Mouse (Mus musculus) neural tube, embryonic 13.5 days (tissue): ENCODE results near the gene B3gnt2. TPM values are rescaled to one million over a fixed set of nuclear protein-coding genes. Genes with fewer than 3 reads are reported as not detected.

ENCODE experiments used
- ATAC-seq: fragments of 200-750 bp; cut with Nextera tagmentation; 2 replicates; pipeline ENCODE4 v1.8.0; 2017; ENCODE audit warnings: low read depth, mild to moderate bottlenecking, moderate TSS enrichment, moderate library complexity
- H3K27ac ChIP-seq: fragments of 300-500 bp; sonication (generic); replicated peaks from 2 replicates; pipeline ENCODE4 v1.5.1; 2015; ENCODE audit warnings: moderate library complexity, mild to moderate bottlenecking, inconsistent platforms
- H3K27me3 ChIP-seq: fragments of 300-500 bp; sonication (generic); 2 replicates; pipeline ENCODE4 v1.6.1; 2015; ENCODE audit warnings: mild to moderate bottlenecking, inconsistent platforms
- H3K36me3 ChIP-seq: fragments of 300-500 bp; sonication (generic); 2 replicates; pipeline ENCODE4 v1.6.1; 2015; ENCODE audit warnings: mild to moderate bottlenecking, inconsistent platforms
- H3K4me1 ChIP-seq: fragments of 300-500 bp; sonication (generic); replicated peaks from 2 replicates; pipeline ENCODE4 v1.6.1; 2015; ENCODE audit warnings: inconsistent platforms
- H3K4me2 ChIP-seq: fragments of 300-500 bp; sonication (generic); 2 replicates; pipeline ENCODE4 v1.6.1; 2015; ENCODE audit warnings: inconsistent platforms, mild to moderate bottlenecking, moderate library complexity
- H3K4me3 ChIP-seq: fragments of 300-500 bp; sonication (generic); 2 replicates; pipeline ENCODE4 v1.5.1; 2015; ENCODE audit warnings: mild to moderate bottlenecking, inconsistent platforms
- H3K9ac ChIP-seq: fragments of 300-500 bp; sonication (generic); 2 replicates; pipeline ENCODE4 v1.6.1; 2015; ENCODE audit warnings: moderate library complexity, mild to moderate bottlenecking, inconsistent platforms
- H3K9me3 ChIP-seq: fragments of 300-500 bp; sonication (generic); 2 replicates; pipeline ENCODE4 v1.6.1; 2016; ENCODE audit warnings: inconsistent platforms
- WGBS: fragments of 180-500 bp; shearing (Covaris S2); methylation state at CpG from one replicate; pipeline ENCODE4 v1.1.7; 2015; 5-methylcytosine and 5-hydroxymethylcytosine counted together
- polyA plus RNA-seq: library from polyadenylated mRNA; unstranded; fragments of >200 nt; fragmentation: Nextera tagmentation; extraction: Ambion mirVana; gene quantifications from 2 replicates; pipeline ENCODE4 v1.2.1, GENCODE M21; 2015

The B3gnt2 gene
- polyA plus RNA-seq, 1 experiment from 2014 or later: 2.0 TPM

DNA sequence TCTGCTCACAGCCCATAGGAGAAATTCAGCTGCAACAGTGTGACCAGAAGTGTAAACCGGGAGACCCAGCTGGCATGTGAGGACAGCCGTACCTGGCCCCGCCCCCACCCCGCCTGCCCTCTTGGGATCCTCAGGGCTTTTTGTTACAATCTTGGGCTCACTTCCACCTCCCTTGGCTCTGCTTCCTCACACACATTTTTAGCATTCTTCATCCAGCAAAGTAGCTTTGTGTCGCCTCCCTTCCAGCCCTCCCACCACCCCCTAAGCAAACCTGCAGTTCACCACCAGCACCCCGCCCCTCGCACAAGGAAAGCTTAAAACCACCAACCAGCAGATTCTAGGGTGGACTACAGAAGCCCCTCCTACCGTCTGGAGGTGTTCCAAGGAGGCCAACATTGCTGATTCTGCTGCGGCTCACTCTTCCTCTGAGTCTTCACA, 60.8 kb downstream of the B3gnt2 start:
- Histone ChIP-seq H3K9me3 (no peaks in the 10 kb centered on the region), H3K27ac (no peak overlapping the region), H3K27me3 (no peaks in the 10 kb centered on the region), H3K4me1 (peaks cover 6% of the 10 kb centered on the region), H3K4me3 (no peak overlapping the region), H3K4me2 (no peak overlapping the region), H3K36me3 (no peaks in the 10 kb centered on the region), H3K9ac (no peak overlapping the region)
- no peak for ATAC-seq
- 30% methylated on average over 9 of the region's 9 CpGs for WGBS

DNA sequence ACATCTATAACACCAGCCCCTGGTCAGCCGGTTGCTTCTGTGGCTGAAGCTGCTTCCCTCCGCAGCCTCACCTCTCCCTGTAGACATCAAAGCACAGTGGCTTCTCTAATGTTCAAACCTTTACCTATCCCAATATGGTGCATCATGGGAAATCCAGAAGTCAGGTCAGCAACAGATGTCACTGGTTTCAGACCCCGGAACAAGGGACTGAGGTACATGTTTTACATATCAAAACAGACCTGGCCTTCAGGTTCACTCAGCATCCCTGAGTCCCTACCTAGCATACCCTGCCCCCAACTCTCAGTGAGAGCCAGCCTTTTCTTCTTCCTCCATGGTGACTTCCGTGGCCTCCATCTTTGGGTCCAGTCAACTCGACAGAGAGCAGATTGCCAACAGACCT, 61.8 kb downstream of the B3gnt2 start:
- no peaks in the 10 kb centered on the region for H3K9me3 ChIP-seq
- no peak overlapping the region for H3K27ac ChIP-seq
- H3K4me1 ChIP-seq: peaks cover 6% of the 10 kb centered on the region
- no peaks in the 10 kb centered on the region for H3K27me3 ChIP-seq
- no peak for ATAC-seq
- no peak overlapping the region for H3K4me2 ChIP-seq
- H3K9ac ChIP-seq: no peak overlapping the region
- H3K36me3 ChIP-seq: no peaks in the 10 kb centered on the region
- H3K4me3 ChIP-seq: no peak overlapping the region
- 75% methylated on average over 5 of the region's 5 CpGs for WGBS

DNA sequence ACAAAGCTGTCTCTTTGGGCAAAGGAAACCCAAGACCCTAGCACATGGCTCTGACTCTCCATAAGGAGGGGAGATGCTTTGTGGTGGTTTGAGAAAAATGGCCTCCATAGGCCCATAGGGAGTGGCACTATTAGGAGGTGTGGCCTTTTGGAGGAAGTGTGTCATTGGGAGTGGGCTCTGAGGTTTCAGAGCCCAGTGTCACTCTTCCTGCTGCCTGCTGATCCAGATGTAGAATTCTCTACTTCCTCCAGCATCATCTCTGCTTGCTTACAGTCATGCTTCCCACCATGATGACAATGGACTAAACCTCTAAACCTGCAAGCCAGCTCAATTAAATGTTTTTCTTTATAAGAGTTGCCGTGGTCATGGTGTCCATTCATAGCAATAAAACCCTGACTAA, 66.0 kb downstream of the B3gnt2 start:
- peaks cover 2% of the 10 kb centered on the region; the same call in 1 of the 2 replicates for H3K4me1 ChIP-seq
- WGBS: 95% methylated on average over 1 of the region's 1 CpGs
- H3K9me3 ChIP-seq: no peaks in the 10 kb centered on the region
- no peak for ATAC-seq
- no peak overlapping the region for H3K9ac ChIP-seq
- H3K4me3 ChIP-seq: no peak overlapping the region
- H3K36me3 ChIP-seq: no peaks in the 10 kb centered on the region
- H3K27ac ChIP-seq: no peak overlapping the region
- no peaks in the 10 kb centered on the region for H3K27me3 ChIP-seq
- no peak overlapping the region for H3K4me2 ChIP-seq

DNA sequence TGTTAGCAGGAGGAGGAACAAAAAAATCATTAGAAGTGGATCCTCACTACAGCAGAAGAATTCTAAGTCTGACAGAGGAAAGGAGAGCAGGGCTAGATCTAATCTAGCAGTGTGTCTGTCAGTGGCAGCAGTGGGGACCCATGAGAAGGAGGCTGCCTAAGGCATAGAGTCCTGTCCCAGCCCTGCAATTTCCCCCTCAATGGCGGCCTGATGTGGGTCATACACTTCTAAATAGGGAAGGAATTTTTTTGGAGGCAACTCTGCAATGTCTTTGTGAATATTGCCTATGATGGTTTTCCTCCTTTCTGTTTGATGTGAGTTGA, 66.9 kb downstream of the B3gnt2 start:
- no peak for ATAC-seq
- H3K4me1 ChIP-seq: no peaks in the 10 kb centered on the region
- 88% methylated on average over 1 of the region's 1 CpGs for WGBS
- H3K9me3 ChIP-seq: no peaks in the 10 kb centered on the region
- H3K9ac ChIP-seq: no peak overlapping the region
- H3K4me3 ChIP-seq: no peak overlapping the region
- no peaks in the 10 kb centered on the region for H3K36me3 ChIP-seq
- H3K27ac ChIP-seq: no peak overlapping the region
- H3K27me3 ChIP-seq: no peaks in the 10 kb centered on the region
- H3K4me2 ChIP-seq: no peak overlapping the region

DNA sequence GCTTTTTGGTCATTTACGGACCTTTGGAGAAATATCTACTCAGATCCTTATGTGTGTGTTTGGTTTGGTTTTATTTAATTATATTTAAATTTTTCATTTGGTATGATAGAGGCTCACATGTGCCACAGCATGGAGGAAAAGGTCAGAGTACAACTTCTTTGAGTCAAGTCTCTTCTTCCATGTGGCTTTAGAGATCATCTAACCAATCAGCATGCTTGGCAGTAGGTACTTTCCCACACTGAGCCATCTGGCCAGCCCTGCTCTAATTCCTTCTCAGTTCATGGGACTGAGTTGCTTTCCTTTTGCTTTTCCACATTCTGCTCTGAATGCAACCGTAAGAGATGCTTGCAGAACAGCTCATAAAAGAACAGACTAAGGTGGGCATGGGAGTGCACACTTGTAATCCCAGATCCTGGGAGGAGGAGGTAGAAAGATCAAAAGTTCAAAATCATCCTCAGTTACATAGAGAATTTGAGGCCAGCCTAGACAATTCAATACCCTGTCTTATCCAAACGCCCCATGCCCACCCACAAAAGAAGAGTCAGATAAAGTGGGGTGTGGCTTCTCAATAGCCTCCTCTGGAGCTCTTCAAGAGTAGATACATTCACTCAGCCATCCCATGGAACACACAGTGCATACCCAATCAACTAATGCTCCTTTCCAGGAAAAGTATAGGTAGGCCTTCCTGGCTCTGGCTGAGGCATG, 67.4 kb downstream of the B3gnt2 start:
- no peaks in the 10 kb centered on the region for H3K4me1 ChIP-seq
- no peaks in the 10 kb centered on the region for H3K27me3 ChIP-seq
- no peak overlapping the region for H3K4me3 ChIP-seq
- no peak for ATAC-seq
- no peaks in the 10 kb centered on the region for H3K9me3 ChIP-seq
- 90% methylated on average over 3 of the region's 3 CpGs for WGBS
- H3K4me2 ChIP-seq: no peak overlapping the region
- no peak overlapping the region for H3K9ac ChIP-seq
- H3K36me3 ChIP-seq: no peaks in the 10 kb centered on the region
- H3K27ac ChIP-seq: no peak overlapping the region

DNA sequence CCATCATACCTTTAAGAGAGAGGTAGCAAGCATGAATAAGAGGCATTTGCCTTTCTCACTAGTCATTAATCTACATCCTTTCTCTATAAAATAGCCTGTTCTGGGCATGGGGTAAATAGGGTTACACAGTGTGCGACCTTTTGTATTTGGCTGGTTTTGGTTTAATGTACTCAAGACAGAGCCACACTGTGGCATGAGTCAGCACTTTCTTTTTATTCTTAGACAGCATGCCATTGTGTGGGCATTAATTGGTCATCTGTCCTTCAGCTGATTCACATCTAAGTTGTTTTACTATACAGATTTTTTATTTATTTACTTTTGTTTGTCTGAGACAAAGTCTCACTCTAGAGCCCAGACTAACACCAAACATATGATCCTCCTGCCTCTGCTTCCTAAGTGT, 68.6 kb downstream of the B3gnt2 start:
- H3K4me3 ChIP-seq: no peak overlapping the region
- H3K9ac ChIP-seq: no peak overlapping the region
- no peak for ATAC-seq
- H3K4me1 ChIP-seq: no peaks in the 10 kb centered on the region
- 92% methylated on average over 1 of the region's 1 CpGs for WGBS
- no peak overlapping the region for H3K4me2 ChIP-seq
- no peaks in the 10 kb centered on the region for H3K9me3 ChIP-seq
- no peaks in the 10 kb centered on the region for H3K36me3 ChIP-seq
- no peak overlapping the region for H3K27ac ChIP-seq
- no peaks in the 10 kb centered on the region for H3K27me3 ChIP-seq

DNA sequence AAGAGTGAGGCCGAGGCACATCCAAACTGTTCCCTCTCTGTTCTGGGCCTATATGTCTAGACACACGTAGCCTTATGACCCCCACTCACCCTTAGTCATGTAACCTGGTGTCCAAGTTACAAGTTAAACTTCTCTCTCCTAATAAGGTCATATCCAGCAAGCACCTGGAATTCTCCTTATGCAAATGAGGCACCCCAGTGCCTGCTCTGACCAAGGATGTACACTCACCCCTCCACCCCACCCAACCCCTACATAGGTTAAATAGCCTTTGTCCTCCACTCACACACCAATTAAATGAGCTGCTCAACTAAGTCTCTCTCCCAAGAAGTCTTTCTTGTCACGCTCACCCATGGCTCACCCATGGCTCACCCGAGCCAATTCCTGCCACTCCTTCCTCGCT, 69.0 kb downstream of the B3gnt2 start:
- no peaks in the 10 kb centered on the region for H3K36me3 ChIP-seq
- ATAC-seq: no peak
- no peak overlapping the region for H3K27ac ChIP-seq
- WGBS: 84% methylated on average over 5 of the region's 5 CpGs
- H3K27me3 ChIP-seq: no peaks in the 10 kb centered on the region
- no peak overlapping the region for H3K4me3 ChIP-seq
- H3K4me2 ChIP-seq: no peak overlapping the region
- no peak overlapping the region for H3K9ac ChIP-seq
- no peaks in the 10 kb centered on the region for H3K9me3 ChIP-seq
- H3K4me1 ChIP-seq: no peaks in the 10 kb centered on the region

DNA sequence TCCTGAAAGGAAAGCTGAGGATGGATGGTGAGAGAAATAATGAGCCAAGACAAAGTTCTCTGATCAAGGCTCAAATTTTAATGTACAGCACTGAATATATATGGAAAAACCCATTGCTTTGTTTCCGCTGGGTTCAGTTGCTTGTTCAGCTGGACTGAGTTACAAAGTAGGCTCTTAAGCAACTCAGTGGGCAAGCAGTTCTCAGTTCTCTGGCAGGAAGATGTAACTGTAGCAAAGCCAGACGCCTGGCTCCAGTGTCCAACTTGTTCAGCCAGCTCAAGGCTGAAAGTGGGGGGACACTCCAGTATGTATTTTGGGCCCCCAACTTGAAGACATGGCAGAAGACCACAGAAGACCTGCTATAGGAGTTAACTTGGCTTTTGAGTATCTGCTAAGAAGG, 72.9 kb downstream of the B3gnt2 start:
- H3K4me2 ChIP-seq: no peak overlapping the region
- no peaks in the 10 kb centered on the region for H3K36me3 ChIP-seq
- 81% methylated on average over 2 of the region's 2 CpGs for WGBS
- no peaks in the 10 kb centered on the region for H3K27me3 ChIP-seq
- no peak for ATAC-seq
- no peak overlapping the region for H3K9ac ChIP-seq
- H3K4me1 ChIP-seq: no peaks in the 10 kb centered on the region
- no peaks in the 10 kb centered on the region for H3K9me3 ChIP-seq
- no peak overlapping the region for H3K4me3 ChIP-seq
- no peak overlapping the region for H3K27ac ChIP-seq

DNA sequence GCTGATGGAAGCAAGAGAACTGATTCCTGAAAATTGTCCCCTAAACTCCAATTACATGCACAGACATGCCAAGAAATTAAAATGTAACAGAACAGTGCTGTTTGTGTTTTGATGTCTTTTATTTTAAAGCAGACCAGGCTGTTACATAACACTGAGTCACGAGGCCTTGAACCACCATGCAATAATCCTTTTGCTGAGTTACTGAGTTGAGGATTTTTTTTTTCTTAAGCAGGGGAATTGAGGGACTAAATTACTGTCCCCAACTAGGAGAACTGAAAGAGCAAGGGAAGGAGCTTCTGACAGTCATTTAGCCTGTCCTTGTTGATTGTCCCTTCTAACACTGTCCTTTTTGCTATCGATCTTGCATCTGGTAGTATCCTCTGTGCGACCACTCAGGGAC, 76.3 kb downstream of the B3gnt2 start:
- WGBS: 92% methylated on average over 3 of the region's 3 CpGs
- Histone ChIP-seq H3K27ac (no peak overlapping the region), H3K9ac (no peak overlapping the region), H3K4me1 (no peaks in the 10 kb centered on the region), H3K9me3 (no peaks in the 10 kb centered on the region), H3K36me3 (no peaks in the 10 kb centered on the region), H3K4me2 (no peak overlapping the region), H3K27me3 (no peaks in the 10 kb centered on the region), H3K4me3 (no peak overlapping the region)
- no peak for ATAC-seq

DNA sequence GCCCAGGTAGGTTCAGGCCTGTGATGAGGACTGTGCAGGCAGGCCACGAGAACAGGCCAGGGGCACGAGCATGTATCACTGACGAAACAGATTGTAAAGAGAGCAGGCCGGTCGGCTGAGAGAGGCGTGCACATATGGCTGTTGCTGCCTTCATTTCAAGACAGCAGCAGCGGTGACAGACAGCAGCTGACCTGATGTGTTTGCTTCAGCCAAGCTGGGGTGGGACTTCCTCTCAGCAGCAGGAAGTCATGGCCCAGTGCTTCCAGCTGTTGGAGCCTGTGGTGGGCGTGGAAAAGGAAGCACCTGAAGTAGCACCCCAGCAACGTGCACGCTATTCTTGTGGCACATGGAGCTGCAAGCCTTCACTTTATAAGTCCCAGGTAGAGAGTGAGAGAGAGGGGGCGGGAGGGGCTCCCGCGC, 78.0 kb downstream of the B3gnt2 start:
- 75% methylated on average over 13 of the region's 13 CpGs for WGBS
- H3K4me3 ChIP-seq: no peak overlapping the region
- no peak for ATAC-seq

DNA sequence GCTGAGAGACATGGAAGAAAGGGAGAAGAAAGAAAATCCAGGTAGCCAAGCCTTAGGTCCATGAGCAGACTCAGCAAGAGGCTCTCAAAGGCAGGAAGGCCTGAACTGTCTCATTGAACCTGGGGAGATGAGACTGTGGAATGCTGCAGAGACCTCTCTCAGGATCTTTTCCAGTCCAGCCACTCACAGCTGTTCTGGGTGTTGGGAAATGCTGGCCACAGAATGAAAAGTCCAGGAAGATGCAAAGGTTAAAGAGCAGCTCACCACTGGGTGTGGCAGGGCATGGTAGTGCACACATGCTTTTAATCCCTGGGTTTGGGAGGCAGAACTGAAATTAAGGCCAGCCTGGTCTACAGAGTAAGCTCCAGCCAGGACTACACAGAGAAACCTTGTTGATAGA, 79.6 kb downstream of the B3gnt2 start:
- Histone ChIP-seq H3K9me3 (no peaks in the 10 kb centered on the region), H3K36me3 (no peaks in the 10 kb centered on the region), H3K27me3 (no peaks in the 10 kb centered on the region), H3K4me3 (no peak overlapping the region), H3K4me1 (no peaks in the 10 kb centered on the region), H3K4me2 (no peak overlapping the region), H3K27ac (no peak overlapping the region), H3K9ac (no peak overlapping the region)
- no peak for ATAC-seq

More for the DNA sequence above, 78.0 kb downstream of the B3gnt2 start:
- H3K36me3 ChIP-seq: no peaks in the 10 kb centered on the region
- no peaks in the 10 kb centered on the region for H3K9me3 ChIP-seq
- no peak overlapping the region for H3K27ac ChIP-seq
- no peak overlapping the region for H3K9ac ChIP-seq
- H3K27me3 ChIP-seq: no peaks in the 10 kb centered on the region
- H3K4me1 ChIP-seq: no peaks in the 10 kb centered on the region
- H3K4me2 ChIP-seq: no peak overlapping the region

DNA sequence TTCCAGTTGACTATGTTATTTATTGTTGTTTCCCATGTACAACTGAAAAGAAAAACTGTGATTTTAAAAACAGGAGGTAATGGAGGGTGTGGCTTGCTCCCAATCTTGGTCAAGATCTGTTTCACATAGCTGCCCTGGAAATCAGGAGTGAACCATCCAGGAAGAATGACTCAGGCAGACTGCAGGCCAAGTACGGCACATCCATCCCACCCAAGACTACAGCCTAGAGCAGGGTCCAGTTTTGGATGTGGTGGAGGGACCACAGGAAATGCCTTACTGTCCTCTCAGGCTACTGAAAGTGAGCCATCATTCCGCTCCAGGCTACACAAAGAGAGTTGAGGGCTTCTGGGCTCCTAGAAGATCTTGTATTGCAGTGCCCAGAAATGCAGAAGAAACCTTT, 80.0 kb downstream of the B3gnt2 start:
- H3K4me1 ChIP-seq: no peaks in the 10 kb centered on the region
- no peak overlapping the region for H3K4me2 ChIP-seq
- no peaks in the 10 kb centered on the region for H3K27me3 ChIP-seq
- no peak for ATAC-seq
- WGBS: 88% methylated on average over 2 of the region's 2 CpGs
- H3K36me3 ChIP-seq: no peaks in the 10 kb centered on the region
- H3K4me3 ChIP-seq: no peak overlapping the region
- no peaks in the 10 kb centered on the region for H3K9me3 ChIP-seq
- H3K9ac ChIP-seq: no peak overlapping the region
- H3K27ac ChIP-seq: no peak overlapping the region

DNA sequence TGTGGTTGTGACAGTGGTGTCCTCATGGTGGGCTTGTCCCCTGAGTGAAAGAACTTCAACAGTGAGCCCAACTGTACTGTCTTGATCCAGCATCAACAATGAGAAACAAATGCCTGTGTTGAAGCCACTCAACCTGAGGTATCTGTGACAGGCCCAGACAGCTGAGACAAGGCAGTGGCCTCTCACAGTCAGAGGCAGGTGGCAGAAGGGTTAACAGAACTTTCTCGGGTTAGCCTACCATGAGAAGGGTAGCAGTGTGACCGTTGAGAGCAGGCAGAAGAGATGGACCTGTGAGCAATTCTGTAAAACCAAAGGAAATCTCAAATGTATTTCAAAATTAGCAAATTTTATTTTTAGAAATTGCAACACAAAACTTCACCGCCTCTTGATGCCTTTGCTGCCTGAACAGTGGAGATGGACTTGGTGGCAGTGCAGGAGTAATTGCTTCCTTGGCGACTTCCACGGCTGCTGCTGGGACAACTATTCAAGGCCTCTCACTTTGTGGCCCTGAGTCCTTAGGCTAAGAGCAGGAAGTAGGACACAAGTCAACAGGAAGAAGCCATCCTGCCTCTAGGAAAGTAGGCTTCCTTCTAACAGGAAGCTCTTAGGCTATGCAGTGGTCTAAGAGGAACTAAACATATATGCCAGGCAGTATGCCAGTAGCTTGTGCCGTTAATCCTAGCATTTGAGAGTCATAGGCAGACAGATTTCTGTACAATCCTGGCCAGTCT, 80.8 kb downstream of the B3gnt2 start:
- Histone ChIP-seq H3K4me1 (no peaks in the 10 kb centered on the region), H3K4me2 (no peak overlapping the region), H3K9ac (no peak overlapping the region), H3K4me3 (no peak overlapping the region), H3K27ac (no peak overlapping the region), H3K36me3 (no peaks in the 10 kb centered on the region), H3K27me3 (no peaks in the 10 kb centered on the region), H3K9me3 (no peaks in the 10 kb centered on the region)
- no peak for ATAC-seq
- 81% methylated on average over 6 of the region's 6 CpGs for WGBS
